Mouse (Mus musculus) ES-E14 (cell line): ENCODE data around the gene Lpar3. TPM values are rescaled to one million over a fixed set of nuclear protein-coding genes. Genes with fewer than 3 reads are reported as not detected.

Experiments
- DNase-seq: peaks from one replicate; pipeline ENCODE4 v3.0.0-alpha.2; 2013; ENCODE audit warnings: low read depth, low spot score
- H3K27ac ChIP-seq: 2 replicates; pipeline ENCODE4 v1.5.1; 2012; ENCODE audit warnings: low read depth, mild to moderate bottlenecking, low read length, moderate library complexity, mixed read lengths; ENCODE audit not compliant: poor library complexity, insufficient read depth, severe bottlenecking
- H3K36me3 ChIP-seq: 2 replicates; pipeline ENCODE4 v1.6.1; 2012; ENCODE audit warnings: mild to moderate bottlenecking, low read length, moderate library complexity, mixed read lengths; ENCODE audit not compliant: control insufficient read depth, poor library complexity, insufficient read depth, severe bottlenecking
- H3K4me1 ChIP-seq, 2 experiments: fragments of 150-350 bp in 1 of 2; sonication (generic) in 1 of 2; 2 replicates each; pipeline ENCODE4 v1.6.1; 2012; ENCODE audit warnings: low read length in 2 of 2, mild to moderate bottlenecking in 1 of 2, mixed read lengths in 1 of 2; ENCODE audit not compliant: control insufficient read depth in 2 of 2, insufficient read depth in 2 of 2, poor library complexity in 1 of 2
- H3K4me3 ChIP-seq, 2 experiments: fragments of 150-350 bp in 1 of 2; sonication (generic) in 1 of 2; 2 replicates each; pipeline ENCODE4 v1.5.1; 2012; ENCODE audit warnings: low read length in 2 of 2, low read depth in 1 of 2, mild to moderate bottlenecking in 1 of 2, mixed read lengths in 1 of 2; ENCODE audit not compliant: insufficient read depth in 1 of 2, poor library complexity in 1 of 2, severe bottlenecking in 1 of 2
- H3K9ac ChIP-seq: 2 replicates; pipeline ENCODE4 v1.6.1; 2012; ENCODE audit warnings: low read depth, mild to moderate bottlenecking, low read length, mixed read lengths; ENCODE audit not compliant: poor library complexity, insufficient read depth, severe bottlenecking
- H3K9me3 ChIP-seq: fragments of 150-350 bp; sonication (generic); 2 replicates; pipeline ENCODE4 v1.6.1; 2012; ENCODE audit warnings: low read depth, mild to moderate bottlenecking, low read length; ENCODE audit not compliant: control insufficient read depth, insufficient read depth
- CHD2 ChIP-seq: IDR thresholded peaks from 2 replicates; pipeline ENCODE4 v1.6.1; 2014; ENCODE audit warnings: mild to moderate bottlenecking, low read depth, low read length, inconsistent platforms
- HCFC1 ChIP-seq: IDR thresholded peaks from 2 replicates; pipeline ENCODE4 v1.6.1; 2012; ENCODE audit warnings: low read length, inconsistent platforms, borderline replicate concordance; ENCODE audit not compliant: insufficient read depth
- MAFK ChIP-seq: IDR thresholded peaks from 2 replicates; pipeline ENCODE4 v1.6.1; 2014; ENCODE audit warnings: mild to moderate bottlenecking, low read depth, low read length, inconsistent platforms; ENCODE audit not compliant: insufficient read depth
- ZC3H11A ChIP-seq: IDR thresholded peaks from 2 replicates; pipeline ENCODE4 v1.6.1; 2012; ENCODE audit warnings: low read depth, mild to moderate bottlenecking, inconsistent platforms, low read length, borderline replicate concordance
- ZNF384 ChIP-seq: IDR thresholded peaks from 2 replicates; pipeline ENCODE4 v1.6.1; 2012; ENCODE audit warnings: low read depth, low read length, inconsistent platforms
- in situ Hi-C, 2 experiments: fragments of 600-800 bp; cut with MboI; formaldehyde crosslinking; loops; one replicate each; pipeline ENCODE4 v1.15.1; 2025; ENCODE audit warnings: low sequenced_read_pairs in 2 of 2, inconsistent platforms in 1 of 2; ENCODE audit not compliant: unreplicated experiment in 2 of 2
- total RNA-seq: library from RNA; depleted of rRNA; stranded (reverse); fragments of 300-350 nt; gene quantifications from 2 replicates; pipeline ENCODE4 v1.2.3, GENCODE M21; 2012; rRNA removed

The Lpar3 gene
- total RNA-seq, 1 experiment = 0.89 TPM

GRCm38 (mm10) chr3:146331819-146332218, 111.1 kb downstream of the Lpar3 start:
- TF ChIP-seq ZNF384 (no peak), CHD2 (no peak), MAFK (no peak), HCFC1 (no peak), ZC3H11A (no peak)
- no peak overlapping the region for H3K9ac ChIP-seq
- DNase-seq = no peak
- no peak overlapping the region for H3K27ac ChIP-seq
- H3K4me3 ChIP-seq = no peak overlapping the region
- H3K4me1 ChIP-seq = no peaks in the 10 kb centered on the region
- in situ Hi-C loops = loop anchor here (25.0 kb wide), 2 partner anchors 580 to 605 kb away; no protein-coding TSS in a partner anchor
- no peaks in the 10 kb centered on the region for H3K36me3 ChIP-seq
- H3K9me3 ChIP-seq = no peaks in the 10 kb centered on the region

- H3K4me3 ChIP-seq = no peak overlapping the region
- DNase-seq = no peak
- in situ Hi-C loops = loop anchor here (25.0 kb wide), 2 partner anchors 579 to 604 kb away; no protein-coding TSS in a partner anchor
- no peak overlapping the region for H3K27ac ChIP-seq
- no peak overlapping the region for H3K9ac ChIP-seq
- H3K9me3 ChIP-seq = no peaks in the 10 kb centered on the region
- no peaks in the 10 kb centered on the region for H3K36me3 ChIP-seq
- no peaks in the 10 kb centered on the region for H3K4me1 ChIP-seq
- TF ChIP-seq ZC3H11A (no peak), HCFC1 (no peak), ZNF384 (no peak), MAFK (no peak), CHD2 (no peak)
Measured at GRCm38 (mm10) chr3:146333270-146333669, 112.5 kb downstream of the Lpar3 start.

- Histone ChIP-seq H3K27ac (no peak overlapping the region), H3K9me3 (no peaks in the 10 kb centered on the region), H3K36me3 (no peaks in the 10 kb centered on the region), H3K4me3 (no peak overlapping the region), H3K4me1 (no peaks in the 10 kb centered on the region), H3K9ac (no peak overlapping the region)
- TF ChIP-seq ZNF384 (no peak), HCFC1 (no peak), CHD2 (no peak), ZC3H11A (no peak), MAFK (no peak)
- in situ Hi-C loops = loop anchor here (25.0 kb wide), 2 partner anchors 578 to 603 kb away; no protein-coding TSS in a partner anchor
- DNase-seq = no peak
Measured at GRCm38 (mm10) chr3:146334070-146334469, 113.3 kb downstream of the Lpar3 start.

Other genes starting within 250 kb of the Lpar3 start
- 17.3 and 19.9 TPM in 2 replicates for gene Syde2, start 233.1 kb upstream of the Lpar3 start, total RNA-seq
- gene Wdr63, start 112.8 kb upstream of the Lpar3 start, total RNA-seq = 0.32 and 0.67 TPM in 2 replicates
- gene Mcoln3, start 103.5 kb upstream of the Lpar3 start, total RNA-seq = 1.4 and 2.5 TPM in 2 replicates
- gene Mcoln2, start 71.1 kb upstream of the Lpar3 start, total RNA-seq = 0.11 and 0.40 TPM in 2 replicates
- gene Ssx2ip, start 183.7 kb downstream of the Lpar3 start, total RNA-seq = 18.4 and 29.2 TPM in 2 replicates
- 10.4 and 15.6 TPM in 2 replicates for gene Ctbs, start 228.8 kb downstream of the Lpar3 start, total RNA-seq